Mouse (Mus musculus) liver, embryonic 14.5 days (tissue): ENCODE results near the gene Ssbp2. TPM values are rescaled to one million over a fixed set of nuclear protein-coding genes. Genes with fewer than 3 reads are reported as not detected.

Source experiments
- ATAC-seq: fragments of 200-750 bp; cut with Nextera tagmentation; 2 replicates; pipeline ENCODE4 v1.8.0; 2017; ENCODE audit warnings: moderate number of reproducible peaks, mild to moderate bottlenecking, moderate library complexity; ENCODE audit not compliant: insufficient read depth
- DNase-seq, 3 experiments: peaks; one replicate each; pipeline ENCODE4 v3.0.0-alpha.2; 2012 to 2013; ENCODE audit warnings: low read depth in 3 of 3, low spot score in 3 of 3
- H3K27ac ChIP-seq: fragments of 300-500 bp; sonication (generic); 2 replicates; pipeline ENCODE4 v1.5.1; 2014; ENCODE audit warnings: moderate library complexity, mild to moderate bottlenecking, control low read depth, inconsistent platforms
- H3K27me3 ChIP-seq: fragments of 300-500 bp; sonication (generic); 2 replicates; pipeline ENCODE4 v1.6.1; 2014; ENCODE audit warnings: mild to moderate bottlenecking, low read length, moderate library complexity; ENCODE audit not compliant: control insufficient read depth, insufficient read depth
- H3K36me3 ChIP-seq: fragments of 300-500 bp; sonication (generic); replicated peaks from 2 replicates; pipeline ENCODE4 v1.6.1; 2014; ENCODE audit warnings: low read depth; ENCODE audit not compliant: control insufficient read depth, insufficient read depth
- H3K4me1 ChIP-seq, 2 experiments: fragments of 200-500 bp in 1 of 2; fragments of 300-500 bp in 1 of 2; sonication (generic) in 1 of 2; replicated peaks; 2 replicates each; pipeline ENCODE4 v1.6.1; 2012 to 2014; ENCODE audit warnings: antibody characterized with exemption in 1 of 2, inconsistent platforms in 1 of 2, low read length in 1 of 2; ENCODE audit not compliant: control insufficient read depth in 2 of 2, insufficient read depth in 2 of 2
- H3K4me2 ChIP-seq: fragments of 300-500 bp; sonication (generic); 2 replicates; pipeline ENCODE4 v1.6.1; 2014; ENCODE audit warnings: low read depth, mild to moderate bottlenecking, control low read depth, moderate library complexity
- H3K4me3 ChIP-seq, 2 experiments: fragments of 200-500 bp in 1 of 2; fragments of 300-500 bp in 1 of 2; sonication (generic) in 1 of 2; 2 replicates each; pipeline ENCODE4 v1.5.1; 2012 to 2014; ENCODE audit warnings: low read depth in 2 of 2, low read length in 2 of 2, mild to moderate bottlenecking in 2 of 2, control low read depth in 1 of 2, inconsistent platforms in 1 of 2, moderate library complexity in 1 of 2; ENCODE audit not compliant: insufficient read depth in 1 of 2
- H3K9ac ChIP-seq: fragments of 300-500 bp; sonication (generic); replicated peaks from 2 replicates; pipeline ENCODE4 v1.6.1; 2014; ENCODE audit warnings: mild to moderate bottlenecking, control low read depth, moderate library complexity
- H3K9me3 ChIP-seq: fragments of 300-500 bp; sonication (generic); 2 replicates; pipeline ENCODE4 v1.6.1; 2016; ENCODE audit warnings: low read length, mixed read lengths; ENCODE audit not compliant: control insufficient read depth
- CTCF ChIP-seq: IDR thresholded peaks from 2 replicates; pipeline ENCODE4 v1.5.1; 2016; ENCODE audit warnings: antibody characterized with exemption, low read depth, control low read depth
- EP300 ChIP-seq: IDR thresholded peaks from 2 replicates; pipeline ENCODE4 v1.6.1; 2016; ENCODE audit warnings: antibody characterized with exemption, low read depth
- WGBS: fragments of 180-500 bp; shearing (Covaris S2); extraction: QIAGEN DNeasy Blood & Tissue Kit; methylation state at CpG from one replicate; pipeline ENCODE4 v1.1.7; 2014; ENCODE audit not compliant: insufficient replicate concordance; 5-methylcytosine and 5-hydroxymethylcytosine counted together
- polyA plus RNA-seq, 2 experiments: library from polyadenylated mRNA; depleted of rRNA in 1 of 2; stranded (reverse) in 1 of 2; unstranded in 1 of 2; fragments of >200 nt; fragmentation: Nextera tagmentation in 1 of 2; extraction: Ambion mirVana in 1 of 2; gene quantifications; 2 replicates each; pipeline versions ENCODE4 v1.2.1 to v1.2.3; 2012 to 2014

Gene Ssbp2
- polyA plus RNA-seq, 2 experiments: 23.7 to 43.0 TPM

GRCm38 (mm10) chr13:91591863-91592262, 131.8 kb downstream of the Ssbp2 start:
- H3K27me3 ChIP-seq: no peaks in the 10 kb centered on the region
- H3K27ac ChIP-seq: no peak overlapping the region
- no peak overlapping the region for H3K9ac ChIP-seq
- TF ChIP-seq EP300 (no peak), CTCF (no peak)
- H3K36me3 ChIP-seq: no peaks in the 10 kb centered on the region
- no peaks in the 10 kb centered on the region for H3K4me1 ChIP-seq
- no peaks in the 10 kb centered on the region for H3K9me3 ChIP-seq
- H3K4me3 ChIP-seq: no peak overlapping the region
- no peak for DNase-seq
- ATAC-seq: no peak
- H3K4me2 ChIP-seq: no peak overlapping the region
- WGBS: 65% methylated on average over 4 of the region's 4 CpGs

DNA sequence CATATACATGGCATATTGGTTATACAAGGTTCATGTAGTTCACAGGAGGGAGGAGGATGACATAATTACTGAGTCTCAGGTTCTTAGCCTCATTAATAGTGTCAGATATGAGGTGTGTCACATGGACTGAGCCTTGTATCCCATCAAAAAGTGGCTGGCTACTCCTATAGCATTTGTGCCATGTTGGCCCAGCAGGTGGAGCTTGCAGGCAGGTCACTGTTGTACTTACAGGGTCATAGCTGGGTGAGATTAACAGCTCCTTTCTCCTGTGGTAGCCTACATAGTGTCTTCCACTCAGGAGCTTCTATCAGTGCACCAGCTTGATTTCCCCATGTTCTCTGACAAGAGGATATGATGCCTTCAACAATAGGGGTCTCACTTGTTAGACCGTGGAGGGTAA, 135.2 kb downstream of the Ssbp2 start:
- Histone ChIP-seq H3K4me2 (no peak overlapping the region), H3K27ac (no peak overlapping the region), H3K27me3 (no peaks in the 10 kb centered on the region), H3K9me3 (no peaks in the 10 kb centered on the region), H3K36me3 (no peaks in the 10 kb centered on the region), H3K4me3 (no peak overlapping the region), H3K9ac (no peak overlapping the region), H3K4me1 (no peaks in the 10 kb centered on the region)
- TF ChIP-seq CTCF: peak; percentile 33; the same call in 1 of the 2 replicates
- no peak for TF ChIP-seq EP300
- no peak for DNase-seq
- ATAC-seq: no peak
- WGBS: 63% methylated on average over 1 of the region's 1 CpGs

GRCm38 (mm10) chr13:91599594-91599993, 139.5 kb downstream of the Ssbp2 start:
- Histone ChIP-seq H3K36me3 (no peaks in the 10 kb centered on the region), H3K27me3 (no peaks in the 10 kb centered on the region), H3K4me3 (no peak overlapping the region), H3K27ac (no peak overlapping the region), H3K9me3 (no peaks in the 10 kb centered on the region), H3K4me1 (no peaks in the 10 kb centered on the region), H3K4me2 (no peak overlapping the region), H3K9ac (no peak overlapping the region)
- TF ChIP-seq EP300 (no peak), CTCF (no peak)
- WGBS: 72% methylated on average over 3 of the region's 3 CpGs
- ATAC-seq (no peak), DNase-seq (no peak)

- Histone ChIP-seq H3K4me1 (no peaks in the 10 kb centered on the region), H3K36me3 (no peaks in the 10 kb centered on the region), H3K4me3 (no peak overlapping the region), H3K4me2 (no peak overlapping the region), H3K9me3 (no peaks in the 10 kb centered on the region), H3K27ac (no peak overlapping the region), H3K27me3 (no peaks in the 10 kb centered on the region), H3K9ac (no peak overlapping the region)
- no peak for DNase-seq
- 83% methylated on average over 7 of the region's 7 CpGs for WGBS
- ATAC-seq: no peak
- no peak for TF ChIP-seq EP300
- TF ChIP-seq CTCF: no peak
Measured at GRCm38 (mm10) chr13:91605043-91605840, 145.2 kb downstream of the Ssbp2 start.

DNA sequence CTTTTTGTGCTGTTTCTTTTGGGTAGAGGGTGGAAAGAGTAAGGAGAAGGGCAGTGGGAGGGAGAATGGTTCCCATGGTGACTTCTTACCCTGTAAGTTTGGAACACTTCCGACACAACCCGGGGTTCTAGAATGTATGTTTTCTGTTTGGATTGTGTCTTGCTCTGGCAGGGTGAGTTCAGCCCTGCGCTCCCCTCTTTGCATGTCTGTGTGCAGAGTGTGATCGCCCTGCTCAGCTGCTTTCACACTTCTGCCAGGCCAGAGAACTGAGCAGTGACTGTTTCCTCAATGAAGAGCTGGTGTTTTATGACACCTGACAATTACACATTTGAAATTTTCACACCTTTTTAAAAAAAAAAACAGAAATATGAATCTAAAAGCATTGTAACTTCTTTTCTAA, 150.5 kb downstream of the Ssbp2 start:
- H3K9me3 ChIP-seq: no peaks in the 10 kb centered on the region
- H3K9ac ChIP-seq: no peak overlapping the region
- no peak for TF ChIP-seq EP300
- no peak for TF ChIP-seq CTCF
- WGBS: 73% methylated on average over 4 of the region's 4 CpGs
- no peaks in the 10 kb centered on the region for H3K27me3 ChIP-seq
- H3K4me3 ChIP-seq: no peak overlapping the region
- no peak overlapping the region for H3K27ac ChIP-seq
- no peak for DNase-seq
- ATAC-seq: no peak
- no peaks in the 10 kb centered on the region; a peak in 1 of 4 replicates for H3K4me1 ChIP-seq
- H3K36me3 ChIP-seq: no peaks in the 10 kb centered on the region
- no peak overlapping the region for H3K4me2 ChIP-seq
